Mouse (Mus musculus) forebrain, embryonic 13.5 days (tissue): ENCODE results near the gene 1700080E11Rik. TPM values are rescaled to one million over a fixed set of nuclear protein-coding genes. Genes with fewer than 3 reads are reported as not detected.

Experiments used
- ATAC-seq: fragments of 200-750 bp; cut with Nextera tagmentation; 2 replicates; pipeline ENCODE4 v1.8.0; 2017
- H3K27ac ChIP-seq: fragments of 300-500 bp; sonication (generic); 2 replicates; pipeline ENCODE4 v1.5.1; 2015; ENCODE audit warnings: inconsistent platforms, mild to moderate bottlenecking, moderate library complexity
- H3K27me3 ChIP-seq: fragments of 300-500 bp; sonication (generic); 2 replicates; pipeline ENCODE4 v1.6.1; 2015; ENCODE audit warnings: mild to moderate bottlenecking, inconsistent platforms
- H3K36me3 ChIP-seq: fragments of 300-500 bp; sonication (generic); 2 replicates; pipeline ENCODE4 v1.6.1; 2015; ENCODE audit warnings: mild to moderate bottlenecking, inconsistent platforms; ENCODE audit not compliant: poor library complexity, severe bottlenecking
- H3K4me1 ChIP-seq: fragments of 300-500 bp; sonication (generic); 2 replicates; pipeline ENCODE4 v1.6.1; 2015; ENCODE audit warnings: inconsistent platforms
- H3K4me2 ChIP-seq: fragments of 300-500 bp; sonication (generic); 2 replicates; pipeline ENCODE4 v1.6.1; 2015; ENCODE audit warnings: inconsistent platforms, mild to moderate bottlenecking, moderate library complexity
- H3K4me3 ChIP-seq: fragments of 300-500 bp; sonication (generic); 2 replicates; pipeline ENCODE4 v1.5.1; 2015; ENCODE audit warnings: mild to moderate bottlenecking, inconsistent platforms
- H3K9ac ChIP-seq: fragments of 300-500 bp; sonication (generic); 2 replicates; pipeline ENCODE4 v1.6.1; 2015; ENCODE audit warnings: mild to moderate bottlenecking, inconsistent platforms
- H3K9me3 ChIP-seq: fragments of 300-500 bp; sonication (generic); replicated peaks from 2 replicates; pipeline ENCODE4 v1.6.1; 2016; ENCODE audit warnings: inconsistent platforms
- WGBS: fragments of 180-500 bp; shearing (Covaris S2); methylation state at CpG from one replicate; pipeline ENCODE4 v1.1.7; 2015; 5-methylcytosine and 5-hydroxymethylcytosine counted together
- polyA plus RNA-seq: library from polyadenylated mRNA; unstranded; fragments of >200 nt; fragmentation: Nextera tagmentation; extraction: Ambion mirVana; gene quantifications from 2 replicates; pipeline ENCODE4 v1.2.1, GENCODE M21; 2015

1700080E11Rik gene
- polyA plus RNA-seq, 1 experiment from 2014 or later: not detected

DNA sequence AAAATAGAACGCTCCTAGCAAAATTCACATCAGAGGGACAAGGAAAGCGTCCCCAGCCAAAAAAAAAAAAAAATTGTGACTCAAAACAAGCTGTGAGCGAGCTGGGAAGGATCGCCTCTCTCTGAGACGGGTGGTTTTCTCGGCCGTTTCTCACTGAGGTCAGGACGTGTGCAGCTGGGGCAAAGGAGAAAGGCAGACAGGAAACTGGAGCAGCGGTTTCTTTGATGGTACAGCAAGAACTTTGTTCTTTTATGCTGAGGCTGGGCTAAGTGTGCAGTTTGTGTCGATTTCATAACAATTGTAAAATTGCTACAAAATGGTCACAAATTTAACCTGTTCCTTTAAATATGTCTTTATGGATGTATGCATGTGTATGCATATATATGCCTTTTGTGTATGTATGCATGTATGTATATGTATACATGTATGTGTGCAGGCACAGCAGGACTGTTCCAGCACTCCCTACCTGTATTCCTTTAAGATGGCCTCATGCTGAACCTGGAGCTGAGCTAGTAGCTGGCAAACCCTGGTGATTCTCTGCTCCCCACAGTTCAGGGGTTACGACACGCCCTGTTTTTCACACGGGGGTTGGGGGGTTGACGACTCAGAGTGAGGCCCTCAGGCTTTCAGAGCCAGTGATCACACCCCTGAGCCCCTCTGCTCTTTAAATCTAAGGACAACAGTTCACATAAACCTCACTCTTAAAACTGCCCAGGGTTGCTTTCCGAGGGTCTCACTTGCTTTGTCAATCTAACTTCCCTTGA is 43.9 kb downstream of the 1700080E11Rik start:
- Histone ChIP-seq H3K9me3 (no peaks in the 10 kb centered on the region), H3K4me2 (no peak overlapping the region), H3K27ac (no peak overlapping the region), H3K9ac (no peak overlapping the region), H3K4me3 (no peak overlapping the region), H3K4me1 (no peaks in the 10 kb centered on the region), H3K27me3 (no peaks in the 10 kb centered on the region), H3K36me3 (no peaks in the 10 kb centered on the region)
- WGBS: 77% methylated on average over 15 of the region's 15 CpGs
- ATAC-seq: no peak

Other genes starting within 250 kb of the 1700080E11Rik start
- gene Mrpl3, start 91.9 kb downstream of the 1700080E11Rik start, polyA plus RNA-seq: 105 and 110 TPM in 2 replicates
- 22.5 and 23.3 TPM in 2 replicates for gene Nudt16, start 13.3 kb downstream of the 1700080E11Rik start, polyA plus RNA-seq